In the genomic region with DNA sequence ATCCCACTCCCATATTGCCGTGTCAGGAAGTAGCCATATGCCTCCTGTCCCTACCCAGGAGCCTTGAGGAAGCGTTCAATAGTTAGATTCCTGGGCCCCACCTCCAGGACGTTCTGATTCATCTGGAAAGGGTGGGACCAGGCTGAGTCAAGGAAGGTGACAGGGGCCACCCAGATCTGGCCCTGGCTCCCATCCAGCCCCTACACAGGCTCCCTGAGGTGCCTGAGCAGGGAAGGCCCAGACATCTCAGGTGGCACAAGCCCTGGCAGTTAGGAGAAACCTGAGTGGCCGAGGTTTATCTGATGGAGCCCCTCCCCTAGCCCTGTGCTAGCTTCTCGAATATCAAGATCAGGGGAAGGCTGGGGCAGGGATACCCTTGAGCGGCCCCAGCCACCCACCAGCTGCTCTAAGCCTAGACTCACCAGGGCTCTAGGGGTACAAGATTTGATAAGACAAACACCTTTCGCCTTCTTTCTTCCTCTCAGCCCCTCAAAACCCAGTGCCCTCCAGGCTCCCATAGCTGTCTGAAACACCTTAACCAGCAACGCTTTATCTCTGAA, we compare ENCODE assay signal across 20 mouse cellular contexts. TPM values are rescaled to one million over a fixed set of nuclear protein-coding genes. Genes with fewer than 3 reads are reported as not detected.
DNase-seq lines count a peak whose midpoint lies in the region; ATAC-seq and TF ChIP-seq lines count a peak whose summit lies in the region.
"Had no signal": no experiment of that assay in that cellular context is flagged by ENCODE, and none has a peak within 500 bp of the region (broad histone marks: within the 10 kb centered on the region; RNA-seq: fewer than 3 reads in every experiment).

No protein-coding gene starts in this region.

- intact Hi-C loops in gastrocnemius, postnatal 14 days (cut with DNase I; ENCODE audit: low total_unique reads) = no loop called here

- H3K27me3 ChIP-seq in kidney, postnatal 0 days (ENCODE audit: insufficient read depth, low read length) = no peaks in the 10 kb centered on the region
- H3K27me3 ChIP-seq in kidney, adult 2 months (replicated peaks; ENCODE audit: control insufficient read depth, insufficient read depth, low read length) = no peaks in the 10 kb centered on the region
- no peaks in the 10 kb centered on the region for H3K27me3 ChIP-seq in embryonic facial prominence, embryonic 14.5 days (replicated peaks; ENCODE audit: control insufficient read depth, insufficient read depth, low read length)
- H3K27me3 ChIP-seq in intestine, postnatal 0 days (replicated peaks; ENCODE audit: control insufficient read depth, insufficient read depth, low read length) = no peaks in the 10 kb centered on the region
- H3K27me3 ChIP-seq: forebrain, embryonic 12.5 days; limb, embryonic 15.5 days; liver, embryonic 15.5 days; midbrain, embryonic 12.5 days; neural tube, embryonic 12.5 days; Patski had no signal

- H3K9me3 ChIP-seq in kidney, postnatal 0 days (replicated peaks; ENCODE audit: low read length) = no peaks in the 10 kb centered on the region
- H3K9me3 ChIP-seq in embryonic facial prominence, embryonic 14.5 days (ENCODE audit: control insufficient read depth, low read length) = no peaks in the 10 kb centered on the region
- no peaks in the 10 kb centered on the region for H3K9me3 ChIP-seq in intestine, postnatal 0 days (ENCODE audit: control insufficient read depth)
- H3K9me3 ChIP-seq: forebrain, embryonic 12.5 days; limb, embryonic 15.5 days; liver, embryonic 15.5 days; midbrain, embryonic 12.5 days; neural tube, embryonic 12.5 days had no signal

- WGBS in kidney, postnatal 0 days = 51% methylated on average over 8 of the region's 8 CpGs
- 74% methylated on average over 8 of the region's 8 CpGs for WGBS in kidney, adult 2 months
- WGBS in embryonic facial prominence, embryonic 14.5 days = 48% methylated on average over 8 of the region's 8 CpGs
- 54% methylated on average over 8 of the region's 8 CpGs for WGBS in intestine, postnatal 0 days

- H3K4me2 ChIP-seq in kidney, postnatal 0 days (ENCODE audit: low read length) = no peak overlapping the region
- no peak overlapping the region for H3K4me2 ChIP-seq in embryonic facial prominence, embryonic 14.5 days (ENCODE audit: low read depth, low read length)
- H3K4me2 ChIP-seq in intestine, postnatal 0 days (replicated peaks; ENCODE audit: low read depth) = no peak overlapping the region
- H3K4me2 ChIP-seq: forebrain, embryonic 12.5 days; limb, embryonic 15.5 days; liver, embryonic 15.5 days; midbrain, embryonic 12.5 days; neural tube, embryonic 12.5 days had no signal

- H3K27ac ChIP-seq in kidney, postnatal 0 days = no peak overlapping the region
- H3K27ac ChIP-seq in kidney, adult 2 months (ENCODE audit: insufficient read depth, low read depth, low read length) = no peak overlapping the region
- no peak overlapping the region for H3K27ac ChIP-seq in embryonic facial prominence, embryonic 14.5 days (replicated peaks; ENCODE audit: low read depth, low read length)
- H3K27ac ChIP-seq in intestine, postnatal 0 days (ENCODE audit: low read depth, low read length) = no peak overlapping the region
- H3K27ac ChIP-seq: forebrain, embryonic 12.5 days; hindbrain, postnatal 0 days; limb, embryonic 15.5 days; liver, embryonic 15.5 days; midbrain, embryonic 12.5 days; neural tube, embryonic 12.5 days had no signal

- H3K4me3 ChIP-seq in kidney, postnatal 0 days (replicated peaks; ENCODE audit: low read depth, low read length) = no peak overlapping the region
- no peak overlapping the region for H3K4me3 ChIP-seq in kidney, adult 2 months (ENCODE audit: insufficient read depth, low read depth, low read length)
- no peak overlapping the region for H3K4me3 ChIP-seq in embryonic facial prominence, embryonic 14.5 days (ENCODE audit: low read depth, low read length)
- H3K4me3 ChIP-seq in intestine, postnatal 0 days (ENCODE audit: low read depth, low read length) = no peak overlapping the region
- H3K4me3 ChIP-seq: forebrain, embryonic 12.5 days; limb, embryonic 15.5 days; liver, embryonic 15.5 days; midbrain, embryonic 12.5 days; neural tube, embryonic 12.5 days had no signal

- 0 out of 2 replicates have a peak, but pooled peaks have one; percentile 47 for ATAC-seq in kidney, postnatal 0 days (replicated peaks; ENCODE audit: low FRiP score, low read depth)
- peak; percentile 73; the same call in 1 of the 2 replicates for ATAC-seq in embryonic facial prominence, embryonic 14.5 days (ENCODE audit: low read depth)
- ATAC-seq in intestine, postnatal 0 days = 0 out of 2 replicates have a peak, but pooled peaks have one; percentile 34
- ATAC-seq: activated CD4-positive, CD25-positive, alpha-beta regulatory T cell, adult 4 months; hindbrain, postnatal 0 days; Patski had no signal

- TF ChIP-seq CTCF in kidney, postnatal 0 days (IDR thresholded peaks at IDR 0.05; ENCODE audit: low read depth) = no peak
- no peak for TF ChIP-seq CTCF in kidney, adult 2 months (conservative IDR thresholded peaks at IDR 0.05; ENCODE audit: insufficient read depth, insufficient read length, low read depth, low read length)
- no peak for TF ChIP-seq CTCF in intestine, postnatal 0 days (IDR thresholded peaks at IDR 0.05; ENCODE audit: low read depth)

- DNase-seq in kidney, postnatal 0 days (ENCODE audit: low spot score) = no peak
- DNase-seq in kidney, adult 2 months = no peak
- DNase-seq in embryonic facial prominence, embryonic 14.5 days (ENCODE audit: low spot score) = no peak
- peak; percentile 36 to 70 for DNase-seq in urinary bladder, postnatal 36 days (ENCODE audit: low spot score in 2 of 2)
- DNase-seq in left cerebral cortex, adult 9 months (ENCODE audit: low spot score in 2 of 2) = no peak
- DNase-seq in gastrocnemius, postnatal 14 days = no peak
- DNase-seq: cerebellum, adult 18-20 months; embryo, embryonic 11 days; gastrocnemius, postnatal 25 days; kidney, adult 9 months had no signal

- H3K36me3 ChIP-seq in kidney, postnatal 0 days (ENCODE audit: insufficient read depth, low read length) = no peaks in the 10 kb centered on the region
- no peaks in the 10 kb centered on the region for H3K36me3 ChIP-seq in kidney, adult 2 months (ENCODE audit: control insufficient read depth, insufficient read depth, low read length)
- peaks cover 12% of the 10 kb centered on the region; the same call in 1 of the 2 replicates for H3K36me3 ChIP-seq in embryonic facial prominence, embryonic 14.5 days (ENCODE audit: control insufficient read depth, insufficient read depth, low read length)
- peaks cover 3% of the 10 kb centered on the region; the same call in 1 of the 2 replicates for H3K36me3 ChIP-seq in intestine, postnatal 0 days (ENCODE audit: control insufficient read depth, insufficient read depth)
- H3K36me3 ChIP-seq: liver, embryonic 15.5 days; midbrain, embryonic 12.5 days; neural tube, embryonic 12.5 days had no signal

- H3K4me1 ChIP-seq in kidney, postnatal 0 days (replicated peaks; ENCODE audit: insufficient read depth, low read length) = no peaks in the 10 kb centered on the region
- H3K4me1 ChIP-seq in kidney, adult 2 months (ENCODE audit: control insufficient read depth, insufficient read depth, low read length) = no peaks in the 10 kb centered on the region
- 0 out of 2 replicates have a peak, but pooled peaks cover 3% of the 10 kb centered on the region for H3K4me1 ChIP-seq in embryonic facial prominence, embryonic 14.5 days (ENCODE audit: control insufficient read depth, insufficient read depth, low read length)
- no peaks in the 10 kb centered on the region for H3K4me1 ChIP-seq in intestine, postnatal 0 days (replicated peaks; ENCODE audit: control insufficient read depth, insufficient read depth, low read length)
- H3K4me1 ChIP-seq: forebrain, embryonic 12.5 days; liver, embryonic 15.5 days; neural tube, embryonic 12.5 days had no signal

- no peak for TF ChIP-seq POLR2A in kidney, adult 2 months (IDR thresholded peaks at IDR 0.05; ENCODE audit: low read depth, low read length)

- no peak overlapping the region for H3K9ac ChIP-seq in kidney, postnatal 0 days (ENCODE audit: low read depth, low read length)
- H3K9ac ChIP-seq in embryonic facial prominence, embryonic 14.5 days (ENCODE audit: low read depth, low read length) = no peak overlapping the region
- H3K9ac ChIP-seq in intestine, postnatal 0 days (ENCODE audit: low read depth, low read length) = no peak overlapping the region
- H3K9ac ChIP-seq: forebrain, embryonic 12.5 days; limb, embryonic 15.5 days; liver, embryonic 15.5 days; midbrain, embryonic 12.5 days; neural tube, embryonic 12.5 days had no signal

RNA-seq across cellular contexts. Expression of a gene that starts 10.2 kb away (rescaled TPM):
- polyA plus RNA-seq in kidney, postnatal 0 days (2015; fragmentation: Nextera tagmentation; extraction: Ambion mirVana) = 4.0 and 5.6 TPM in 2 replicates
- 8.6 and 10.1 TPM in 2 replicates for polyA plus RNA-seq in kidney, adult 2 months (2012; rRNA removed)
- 2.2 and 2.8 TPM in 2 replicates for polyA plus RNA-seq in embryonic facial prominence, embryonic 14.5 days (2014; fragmentation: Nextera tagmentation; extraction: Ambion mirVana)
- polyA plus RNA-seq in intestine, postnatal 0 days (2015; fragmentation: Nextera tagmentation; extraction: Ambion mirVana) = 1.2 and 1.8 TPM in 2 replicates
- 1 to 10 TPM; 2.2 to 2.6 TPM for total RNA-seq in gastrocnemius, postnatal 14 days (2021)

RNA-seq across cellular contexts. Expression of a gene that starts 17.3 kb away (rescaled TPM):
- 3.2 and 3.5 TPM in 2 replicates for polyA plus RNA-seq in kidney, postnatal 0 days (2015; fragmentation: Nextera tagmentation; extraction: Ambion mirVana)
- polyA plus RNA-seq in kidney, adult 2 months (2012; rRNA removed) = 5.0 TPM in 2 replicates
- polyA plus RNA-seq in embryonic facial prominence, embryonic 14.5 days (2014; fragmentation: Nextera tagmentation; extraction: Ambion mirVana) = 1.4 and 4.1 TPM in 2 replicates
- polyA plus RNA-seq in intestine, postnatal 0 days (2015; fragmentation: Nextera tagmentation; extraction: Ambion mirVana) = 0.94 and 1.7 TPM in 2 replicates
- under 1 TPM in 1 of 2 experiments, not detected in 1; 0.13 TPM for total RNA-seq in gastrocnemius, postnatal 14 days (2021)
- total RNA-seq: gastrocnemius, postnatal 25 days had no signal
- polyA plus RNA-seq: activated CD4-positive, CD25-positive, alpha-beta regulatory T cell, adult 4 months; liver, embryonic 15.5 days had no signal

RNA-seq across cellular contexts. Expression of a gene that starts 26.0 kb away (rescaled TPM):
- 0.41 and 0.50 TPM in 2 replicates for polyA plus RNA-seq in kidney, postnatal 0 days (2015; fragmentation: Nextera tagmentation; extraction: Ambion mirVana)
- polyA plus RNA-seq in kidney, adult 2 months (2012; rRNA removed) = 0.10 and 0.22 TPM in 2 replicates
- polyA plus RNA-seq in embryonic facial prominence, embryonic 14.5 days (2014; fragmentation: Nextera tagmentation; extraction: Ambion mirVana) = 9.5 and 10.1 TPM in 2 replicates
- 1.9 and 3.3 TPM in 2 replicates for polyA plus RNA-seq in intestine, postnatal 0 days (2015; fragmentation: Nextera tagmentation; extraction: Ambion mirVana)
- total RNA-seq in gastrocnemius, postnatal 14 days (2021) = 10 to 100 TPM; 17.4 to 21.2 TPM

RNA-seq across cellular contexts. Expression of a gene that starts 39.0 kb away (rescaled TPM):
- 34.7 and 37.5 TPM in 2 replicates for polyA plus RNA-seq in kidney, postnatal 0 days (2015; fragmentation: Nextera tagmentation; extraction: Ambion mirVana)
- polyA plus RNA-seq in kidney, adult 2 months (2012; rRNA removed) = 35.6 and 36.4 TPM in 2 replicates
- polyA plus RNA-seq in embryonic facial prominence, embryonic 14.5 days (2014; fragmentation: Nextera tagmentation; extraction: Ambion mirVana) = 4.3 and 6.6 TPM in 2 replicates
- polyA plus RNA-seq in intestine, postnatal 0 days (2015; fragmentation: Nextera tagmentation; extraction: Ambion mirVana) = 0.55 and 1.0 TPM in 2 replicates
- total RNA-seq in gastrocnemius, postnatal 14 days (2021) = under 1 TPM; 0.09 to 0.25 TPM
- polyA plus RNA-seq: activated CD4-positive, CD25-positive, alpha-beta regulatory T cell, adult 4 months had no signal

RNA-seq across cellular contexts. Expression of a gene that starts 52.8 kb away (rescaled TPM):
- polyA plus RNA-seq in kidney, postnatal 0 days (2015; fragmentation: Nextera tagmentation; extraction: Ambion mirVana) = 0.40 TPM in 1 of 2 replicates, not detected in the other
- polyA plus RNA-seq in kidney, adult 2 months (2012; rRNA removed) = 1.1 TPM in 2 replicates
- 0.31 and 0.51 TPM in 2 replicates for polyA plus RNA-seq in embryonic facial prominence, embryonic 14.5 days (2014; fragmentation: Nextera tagmentation; extraction: Ambion mirVana)
- polyA plus RNA-seq in intestine, postnatal 0 days (2015; fragmentation: Nextera tagmentation; extraction: Ambion mirVana) = not detected in 2 replicates
- not detected for total RNA-seq in gastrocnemius, postnatal 14 days (2021)
- total RNA-seq: gastrocnemius, postnatal 25 days; hematopoietic stem cell, adult 5-6 weeks had no signal
- polyA plus RNA-seq: activated CD4-positive, CD25-positive, alpha-beta regulatory T cell, adult 4 months; liver, embryonic 15.5 days; neural tube, embryonic 12.5 days had no signal

Comparison
In these comparisons a context has a peak if more than half of its experiments do, and no peak if none do; other contexts are left out.
1. DNase-seq: peak in urinary bladder, postnatal 36 days (2 of 2); none in kidney, postnatal 0 days (single experiment), kidney, adult 2 months (single experiment), embryonic facial prominence, embryonic 14.5 days (single experiment), left cerebral cortex, adult 9 months (0 of 2) and gastrocnemius, postnatal 14 days (single experiment).
2. Peak in every context shown above with its lines, with median percentiles within 50 percentile points of each other: ATAC-seq.